ENCODE assay signal across 8 mouse cellular contexts in the genomic region with DNA sequence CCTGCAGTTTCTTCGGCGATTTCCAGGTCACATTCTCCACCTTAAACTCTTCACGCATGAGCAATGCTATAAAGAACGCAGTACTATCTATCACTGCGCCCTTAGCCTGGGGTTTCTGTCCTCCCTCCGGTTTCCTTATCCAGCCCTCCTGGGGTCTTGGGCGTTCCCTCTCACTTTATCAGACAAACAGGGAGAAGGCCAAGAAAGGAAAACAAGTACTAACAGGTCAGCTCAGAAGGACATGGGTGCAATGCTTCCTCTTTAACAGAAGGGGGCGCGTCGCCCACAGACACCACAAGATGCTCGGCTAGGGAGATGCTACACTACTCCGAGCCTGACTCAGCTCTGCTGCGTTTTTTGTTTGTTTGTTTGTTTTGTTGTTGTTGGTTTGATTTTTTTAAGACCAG. TPM values are rescaled to one million over a fixed set of nuclear protein-coding genes. Genes with fewer than 3 reads are reported as not detected.
DNase-seq lines count a peak whose midpoint lies in the region; ATAC-seq lines count a peak whose summit lies in the region.

No protein-coding gene starts in this region.

- WGBS in intestine, embryonic 14.5 days, result 20% methylated on average over 13 of the region's 13 CpGs

- H3K4me2 ChIP-seq in intestine, embryonic 14.5 days (ENCODE audit: low read length), result no peak overlapping the region

- no peaks in the 10 kb centered on the region for H3K36me3 ChIP-seq in intestine, embryonic 14.5 days (ENCODE audit: control insufficient read depth, insufficient read depth, low read length)

- H3K4me3 ChIP-seq in intestine, embryonic 14.5 days (ENCODE audit: low read depth, low read length), result no peak overlapping the region

- no peaks in the 10 kb centered on the region for H3K9me3 ChIP-seq in intestine, embryonic 14.5 days (ENCODE audit: control insufficient read depth, low read length)

- ATAC-seq in frontal cortex, adult (ENCODE audit: low TSS enrichment), result peak; percentile 72; the same call in 1 of the 2 replicates
- ATAC-seq in intestine, embryonic 14.5 days (replicated peaks; ENCODE audit: low FRiP score, low TSS enrichment, low read depth), result no peak

- no peak overlapping the region for H3K9ac ChIP-seq in intestine, embryonic 14.5 days (ENCODE audit: low read length)

- H3K27me3 ChIP-seq in intestine, embryonic 14.5 days (replicated peaks; ENCODE audit: control insufficient read depth, insufficient read depth, low read length), result no peaks in the 10 kb centered on the region

- H3K27ac ChIP-seq in intestine, embryonic 14.5 days (ENCODE audit: low read depth), result no peak overlapping the region

- H3K4me1 ChIP-seq in intestine, embryonic 14.5 days (replicated peaks; ENCODE audit: control insufficient read depth, insufficient read depth, low read length), result no peaks in the 10 kb centered on the region

- no peak for DNase-seq in frontal cortex, postnatal 25 days (ENCODE audit: low spot score in 2 of 2)
- peak; percentile 50 for DNase-seq in thymus, postnatal 0 days (ENCODE audit: low spot score)
- DNase-seq in thymus, postnatal 25 days, result no peak
- peak; percentile 56 for DNase-seq in intestine, embryonic 14.5 days (ENCODE audit: low spot score)
- peak; percentile 42 to 64 for DNase-seq in spleen, postnatal 36 days (ENCODE audit: low spot score in 2 of 2)
- no peak for DNase-seq in adrenal gland, adult 18-20 months (ENCODE audit: low spot score in 2 of 2)
- no peak for DNase-seq in thymus, postnatal 4 days

RNA-seq across cellular contexts. Expression of gene Fabp3, which starts 11.3 kb away (rescaled TPM):
- 2.9 and 3.1 TPM in 2 replicates for polyA plus RNA-seq in thymus, postnatal 0 days (2015; fragmentation: Nextera tagmentation; extraction: Ambion mirVana)
- polyA plus RNA-seq in intestine, embryonic 14.5 days (2014; fragmentation: Nextera tagmentation; extraction: Ambion mirVana), result 5.5 and 6.6 TPM in 2 replicates
- 100 to 1,000 TPM in 1 of 2 experiments, 10 to 100 TPM in 1; 61.4 to 128 TPM for total RNA-seq in adrenal gland, adult 18-20 months (2021)

RNA-seq across cellular contexts. Expression of gene Gm10570, which starts 11.3 kb away (rescaled TPM):
- polyA plus RNA-seq in thymus, postnatal 0 days (2015; fragmentation: Nextera tagmentation; extraction: Ambion mirVana), result not detected in 2 replicates
- not detected in 2 replicates for polyA plus RNA-seq in intestine, embryonic 14.5 days (2014; fragmentation: Nextera tagmentation; extraction: Ambion mirVana)
- total RNA-seq in adrenal gland, adult 18-20 months (2021), result not detected

RNA-seq across cellular contexts. Expression of gene Serinc2, which starts 18.1 kb away (rescaled TPM):
- polyA plus RNA-seq in thymus, postnatal 0 days (2015; fragmentation: Nextera tagmentation; extraction: Ambion mirVana), result 8.3 and 9.4 TPM in 2 replicates
- polyA plus RNA-seq in intestine, embryonic 14.5 days (2014; fragmentation: Nextera tagmentation; extraction: Ambion mirVana), result 24.1 and 25.3 TPM in 2 replicates
- total RNA-seq in adrenal gland, adult 18-20 months (2021), result 1 to 10 TPM; 1.7 to 2.8 TPM

Comparison
In these comparisons a context has a peak if more than half of its experiments do, and no peak if none do; other contexts are left out.
1. DNase-seq: peak in thymus, postnatal 0 days (single experiment), intestine, embryonic 14.5 days (single experiment) and spleen, postnatal 36 days (2 of 2); none in frontal cortex, postnatal 25 days (0 of 2), thymus, postnatal 25 days (single experiment), adrenal gland, adult 18-20 months (0 of 2) and thymus, postnatal 4 days (single experiment).